Mouse (Mus musculus) G1E (cell line): ENCODE measurements at regions not wholly inside any gene's neighbourhood (a gene's known extent, or its start where the extent isn't known, plus 50 kb on each side); places are given as distances from the start of the nearest gene placed in this dataset.

ENCODE experiments used
- CTCF ChIP-seq: IDR thresholded peaks from 2 replicates; pipeline ENCODE4 v1.5.1; 2012; ENCODE audit warnings: low read depth, low read length, inconsistent platforms, mixed read lengths
- GATA1 ChIP-seq: IDR thresholded peaks from 2 replicates; pipeline ENCODE4 v1.6.1; 2012; ENCODE audit warnings: borderline replicate concordance, low read length, inconsistent platforms, mixed read lengths
- POLR2AphosphoS5 ChIP-seq: IDR thresholded peaks from 2 replicates; pipeline ENCODE4 v1.6.1; 2012; ENCODE audit warnings: low read depth, low read length, inconsistent platforms; ENCODE audit not compliant: insufficient replicate concordance
- TAL1 ChIP-seq: conservative IDR thresholded peaks from 2 replicates; pipeline ENCODE4 v1.6.1; 2012; ENCODE audit warnings: low read depth, low read length, inconsistent platforms, mixed read lengths

DNA sequence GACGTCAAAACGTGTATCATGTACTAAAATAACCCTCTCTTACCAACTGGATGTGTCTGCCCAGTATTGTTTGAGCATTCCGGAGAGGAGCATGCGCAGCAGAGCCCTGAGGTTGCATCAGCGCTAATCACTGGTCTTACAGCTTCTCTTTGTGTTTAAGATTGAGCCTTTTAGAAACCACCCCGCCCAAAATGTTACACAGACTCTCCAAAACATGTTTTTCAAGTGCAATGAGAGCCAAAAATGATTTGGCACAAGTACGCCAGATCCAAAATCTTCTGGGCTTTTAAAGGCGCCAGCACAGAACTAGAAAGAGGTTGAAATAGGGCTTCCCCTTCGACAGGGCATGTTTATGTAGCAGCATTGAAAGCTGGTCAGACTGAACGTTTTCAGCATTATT is 123.8 kb upstream of the Cited2 start:
- TF ChIP-seq GATA1 (no peak), CTCF (no peak), TAL1 (no peak), POLR2AphosphoS5 (no peak)
